Mouse (Mus musculus) forebrain, embryonic 14.5 days (tissue): Measurements from ENCODE around the gene Cacna1i. TPM values are rescaled to one million over a fixed set of nuclear protein-coding genes. Genes with fewer than 3 reads are reported as not detected.

ENCODE experiments used
- ATAC-seq: fragments of 200-750 bp; cut with Nextera tagmentation; 2 replicates; pipeline ENCODE4 v1.8.0; 2017; ENCODE audit warnings: mild to moderate bottlenecking, moderate library complexity
- DNase-seq: peaks from one replicate; pipeline ENCODE4 v3.0.0-alpha.2; 2015; ENCODE audit warnings: low spot score
- H3K27ac ChIP-seq: fragments of 300-500 bp; sonication (generic); 2 replicates; pipeline ENCODE4 v1.5.1; 2014; ENCODE audit warnings: low read depth, mild to moderate bottlenecking, control low read depth, low read length, moderate library complexity
- H3K27me3 ChIP-seq: fragments of 300-500 bp; sonication (generic); replicated peaks from 2 replicates; pipeline ENCODE4 v1.6.1; 2014; ENCODE audit warnings: low read length, control low read depth, mixed read lengths; ENCODE audit not compliant: control insufficient read depth, insufficient read depth
- H3K36me3 ChIP-seq: fragments of 300-500 bp; sonication (generic); 2 replicates; pipeline ENCODE4 v1.6.1; 2014; ENCODE audit warnings: low read length, control low read depth; ENCODE audit not compliant: control insufficient read depth, insufficient read depth
- H3K4me1 ChIP-seq: fragments of 300-500 bp; sonication (generic); 2 replicates; pipeline ENCODE4 v1.6.1; 2014; ENCODE audit warnings: antibody characterized with exemption, low read length, control low read depth; ENCODE audit not compliant: control insufficient read depth, insufficient read depth
- H3K4me2 ChIP-seq: fragments of 300-500 bp; sonication (generic); 2 replicates; pipeline ENCODE4 v1.6.1; 2014; ENCODE audit warnings: mild to moderate bottlenecking, control low read depth, low read length
- H3K4me3 ChIP-seq: fragments of 300-500 bp; sonication (generic); 2 replicates; pipeline ENCODE4 v1.5.1; 2014; ENCODE audit warnings: low read depth, low read length, control low read depth
- H3K9ac ChIP-seq: fragments of 300-500 bp; sonication (generic); 2 replicates; pipeline ENCODE4 v1.6.1; 2014; ENCODE audit warnings: mild to moderate bottlenecking, low read length, control low read depth, moderate library complexity
- H3K9me3 ChIP-seq: fragments of 300-500 bp; sonication (generic); replicated peaks from 2 replicates; pipeline ENCODE4 v1.6.1; 2016; ENCODE audit warnings: low read length, control low read depth, mixed read lengths; ENCODE audit not compliant: control insufficient read depth
- WGBS: fragments of 180-500 bp; shearing (Covaris S2); extraction: QIAGEN DNeasy Blood & Tissue Kit; methylation state at CpG from one replicate; pipeline ENCODE4 v1.1.7; 2014; 5-methylcytosine and 5-hydroxymethylcytosine counted together
- polyA plus RNA-seq: library from polyadenylated mRNA; unstranded; fragments of >200 nt; fragmentation: Nextera tagmentation; extraction: Ambion mirVana; gene quantifications from 2 replicates; pipeline ENCODE4 v1.2.1, GENCODE M21; 2014

The Cacna1i gene
- polyA plus RNA-seq, result 0.46 and 0.51 TPM in 2 replicates

DNA sequence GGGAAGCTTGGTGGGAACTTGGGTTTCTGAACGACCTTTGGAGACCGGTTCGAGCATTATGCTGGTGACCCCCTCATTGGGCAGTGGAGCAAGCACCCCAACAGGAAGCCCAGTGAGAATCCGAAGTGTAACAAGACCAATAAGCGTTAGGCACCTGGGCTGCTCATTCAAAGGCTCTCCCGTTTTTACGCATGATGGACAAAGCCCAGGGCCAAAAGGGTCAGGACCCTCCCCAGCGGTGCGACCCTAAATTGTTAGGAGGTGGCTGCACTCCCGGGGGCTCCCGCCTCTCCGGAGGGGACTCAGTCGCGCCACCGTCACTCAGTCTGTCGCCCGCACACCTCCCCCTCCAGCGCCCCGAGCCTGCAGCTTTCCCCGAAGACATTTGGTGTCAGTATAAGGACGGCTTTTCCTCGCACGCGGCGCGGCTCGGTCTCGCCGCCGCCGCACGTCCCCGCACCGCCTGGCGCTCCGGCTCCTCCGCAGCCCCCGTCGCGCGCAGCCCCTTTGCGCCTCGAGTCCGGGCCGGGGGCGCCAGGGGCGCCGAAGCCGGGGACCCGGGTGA is at the start of gene Cacna1i:
TSS of gene Cacna1i (plus strand) at position 388 of the 565 bp plus-strand sequence.
- H3K4me2 ChIP-seq, result peak within 1 kb of the TSS; percentile 78
- ATAC-seq (peak; percentile 78), DNase-seq (peak; percentile 74)
- H3K4me1 ChIP-seq, result no peaks in the 10 kb centered on the region
- H3K9ac ChIP-seq, result peak within 1 kb of the TSS; percentile 67
- H3K4me3 ChIP-seq, result peak within 1 kb of the TSS; percentile 47
- peaks cover 52% of the 10 kb centered on the region for H3K27me3 ChIP-seq
- H3K36me3 ChIP-seq, result no peaks in the 10 kb centered on the region
- H3K27ac ChIP-seq, result no peak within 1 kb of the TSS
- under 1% methylated on average over 50 of the region's 50 CpGs for WGBS
- H3K9me3 ChIP-seq, result no peaks in the 10 kb centered on the region

DNA sequence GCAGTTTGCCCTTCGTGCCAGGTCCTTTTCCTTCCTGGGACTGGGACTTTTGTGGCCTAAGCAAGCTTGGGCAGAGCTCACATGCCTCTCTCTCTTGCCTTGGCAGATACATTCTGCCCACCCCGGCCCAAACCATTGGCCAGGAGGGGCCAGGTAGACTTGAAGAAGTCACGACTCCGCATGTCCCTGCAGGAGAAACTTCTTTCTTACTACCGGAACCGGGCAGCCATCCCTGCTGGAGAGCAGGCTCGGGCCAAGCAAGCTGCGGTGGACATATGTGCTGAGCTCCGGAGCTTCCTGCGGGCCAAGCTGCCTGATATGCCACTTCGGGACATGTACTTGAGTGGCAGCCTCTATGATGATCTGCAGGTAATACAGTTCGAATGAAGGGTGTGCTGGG is 38.9 kb upstream of the Cacna1i start:
- Histone ChIP-seq H3K27ac (no peak overlapping the region), H3K4me3 (no peak overlapping the region), H3K4me2 (no peak overlapping the region), H3K36me3 (peaks cover 80% of the 10 kb centered on the region), H3K4me1 (no peaks in the 10 kb centered on the region), H3K9ac (no peak overlapping the region), H3K9me3 (no peaks in the 10 kb centered on the region), H3K27me3 (no peaks in the 10 kb centered on the region)
- ATAC-seq, result no peak
- WGBS, result 95% methylated on average over 12 of the region's 12 CpGs
- no peak for DNase-seq

DNA sequence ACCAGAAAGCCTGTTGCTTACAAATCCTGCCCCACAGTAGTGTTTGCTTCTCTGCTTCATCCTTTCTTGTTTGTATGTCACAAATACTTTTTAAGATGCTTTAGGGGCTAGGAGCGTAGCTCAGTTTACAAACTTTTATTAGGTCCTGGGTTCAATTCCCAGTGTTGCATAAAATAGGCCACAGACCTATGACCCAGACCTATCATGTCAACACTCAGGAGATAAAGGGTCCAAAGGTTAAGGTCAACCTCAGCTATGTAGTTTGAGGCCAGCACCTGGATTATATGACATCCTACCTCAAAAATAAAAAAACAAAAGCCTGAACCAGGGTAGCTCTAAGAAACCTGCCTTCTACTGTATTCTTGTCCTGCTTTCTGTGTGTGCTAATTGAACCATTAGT is 38.4 kb upstream of the Cacna1i start:
- H3K27me3 ChIP-seq, result no peaks in the 10 kb centered on the region
- no peak overlapping the region for H3K9ac ChIP-seq
- ATAC-seq, result no peak
- no peak for DNase-seq
- no peaks in the 10 kb centered on the region for H3K4me1 ChIP-seq
- WGBS, result 97% methylated on average over 1 of the region's 1 CpGs
- no peaks in the 10 kb centered on the region for H3K9me3 ChIP-seq
- peaks cover 75% of the 10 kb centered on the region for H3K36me3 ChIP-seq
- H3K4me3 ChIP-seq, result no peak overlapping the region
- H3K4me2 ChIP-seq, result no peak overlapping the region
- no peak overlapping the region for H3K27ac ChIP-seq

DNA sequence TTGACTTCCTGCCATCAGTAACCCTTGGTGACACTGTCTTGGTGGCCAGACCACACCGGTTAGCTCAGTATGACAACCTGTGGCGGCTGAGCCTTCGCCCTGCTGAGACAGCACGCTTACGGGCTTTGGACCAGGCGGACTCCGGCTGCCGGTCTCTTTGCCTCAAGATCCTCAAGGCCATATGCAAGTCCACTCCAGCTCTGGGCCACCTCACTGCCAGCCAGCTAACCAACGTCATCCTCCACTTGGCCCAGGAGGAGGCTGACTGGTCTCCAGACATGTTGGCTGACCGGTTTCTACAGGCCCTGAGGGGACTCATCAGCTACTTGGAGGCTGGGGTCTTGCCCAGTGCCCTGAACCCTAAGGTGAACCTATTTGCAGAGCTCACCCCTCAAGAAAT is 37.4 kb upstream of the Cacna1i start:
- H3K27ac ChIP-seq, result no peak overlapping the region
- H3K36me3 ChIP-seq, result peaks cover 68% of the 10 kb centered on the region
- no peak overlapping the region for H3K4me3 ChIP-seq
- no peaks in the 10 kb centered on the region for H3K9me3 ChIP-seq
- DNase-seq (no peak), ATAC-seq (no peak)
- no peak overlapping the region for H3K4me2 ChIP-seq
- no peak overlapping the region for H3K9ac ChIP-seq
- H3K27me3 ChIP-seq, result no peaks in the 10 kb centered on the region
- peaks cover 7% of the 10 kb centered on the region for H3K4me1 ChIP-seq
- WGBS, result 94% methylated on average over 10 of the region's 10 CpGs

DNA sequence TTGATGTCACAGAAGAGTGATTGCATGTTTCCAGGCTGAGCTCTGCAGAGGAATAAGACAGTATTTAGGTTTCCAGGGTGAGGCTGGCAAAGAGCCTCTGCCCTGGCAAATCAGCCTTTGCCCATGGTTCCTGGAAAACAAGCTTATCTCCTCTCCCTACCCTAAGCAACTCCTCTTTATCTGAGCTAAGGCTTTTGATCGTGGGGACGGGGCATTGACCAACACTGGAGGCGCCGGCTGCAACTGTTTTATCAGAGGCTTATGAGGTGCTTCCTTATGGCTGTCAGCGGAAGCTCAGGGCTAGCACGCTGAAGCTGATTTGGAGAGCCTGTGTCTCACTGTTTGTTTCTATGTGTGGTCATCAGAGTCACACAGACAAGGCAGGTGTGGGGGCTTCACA is 36.5 kb upstream of the Cacna1i start:
- WGBS, result 95% methylated on average over 6 of the region's 6 CpGs

DNA sequence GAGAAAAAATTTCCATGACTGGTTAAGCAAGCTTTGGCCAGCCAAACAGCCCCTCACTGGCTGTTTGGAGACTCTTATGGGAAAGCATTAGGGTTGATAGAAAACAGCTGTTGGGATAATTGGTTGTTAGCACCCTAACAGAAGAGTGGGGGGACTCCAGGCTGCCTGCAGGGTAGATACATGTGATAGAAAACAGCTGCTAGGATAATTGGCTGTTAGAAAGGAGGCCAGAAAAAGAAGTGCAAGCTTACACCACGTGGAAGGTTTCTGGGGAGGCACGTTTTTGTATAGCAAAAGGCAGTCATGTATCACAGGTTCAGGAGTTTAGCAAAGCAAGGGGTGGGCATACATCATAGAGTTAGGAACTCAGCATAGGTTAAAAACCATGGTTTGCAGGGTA is 33.5 kb upstream of the Cacna1i start:
- H3K36me3 ChIP-seq, result peaks cover 59% of the 10 kb centered on the region
- no peak for DNase-seq
- H3K4me2 ChIP-seq, result no peak overlapping the region
- H3K27me3 ChIP-seq, result no peaks in the 10 kb centered on the region
- 27% methylated on average over 2 of the region's 2 CpGs for WGBS
- no peak overlapping the region for H3K27ac ChIP-seq
- no peak for ATAC-seq
- no peak overlapping the region for H3K4me3 ChIP-seq
- H3K4me1 ChIP-seq, result peaks cover 21% of the 10 kb centered on the region
- H3K9ac ChIP-seq, result no peak overlapping the region
- no peaks in the 10 kb centered on the region for H3K9me3 ChIP-seq

More for the DNA sequence above, 36.5 kb upstream of the Cacna1i start:
- DNase-seq (no peak), ATAC-seq (no peak)
- Histone ChIP-seq H3K27ac (no peak overlapping the region), H3K4me2 (no peak overlapping the region), H3K4me3 (no peak overlapping the region), H3K9ac (no peak overlapping the region), H3K9me3 (no peaks in the 10 kb centered on the region), H3K36me3 (peaks cover 63% of the 10 kb centered on the region), H3K27me3 (no peaks in the 10 kb centered on the region), H3K4me1 (peaks cover 7% of the 10 kb centered on the region)

DNA sequence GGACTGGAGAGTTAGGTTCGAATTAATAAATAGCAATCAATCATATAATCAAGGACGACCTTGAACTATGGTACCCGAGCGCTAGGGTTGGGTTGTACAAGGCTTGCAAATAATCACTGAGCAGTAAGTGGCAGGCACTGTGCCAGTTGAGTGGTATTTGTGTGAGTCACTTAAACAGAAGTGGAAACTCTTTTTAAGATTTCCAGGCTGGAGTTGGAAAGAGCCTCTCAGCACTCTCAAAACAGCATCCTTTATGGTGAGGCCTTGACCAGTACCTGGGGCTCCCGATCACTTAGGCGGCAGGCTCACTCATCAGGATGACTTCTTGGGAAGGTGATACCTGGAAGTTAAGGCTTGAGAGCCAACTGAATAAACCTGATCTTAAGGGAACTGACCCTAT is 32.8 kb upstream of the Cacna1i start:
- Histone ChIP-seq H3K9ac (peak overlapping the region; percentile 100), H3K4me3 (peak overlapping the region; percentile 100), H3K36me3 (peaks cover 57% of the 10 kb centered on the region), H3K27me3 (no peaks in the 10 kb centered on the region), H3K4me1 (peaks cover 21% of the 10 kb centered on the region), H3K4me2 (peak overlapping the region; percentile 97), H3K9me3 (no peaks in the 10 kb centered on the region), H3K27ac (peak overlapping the region; percentile 99)
- DNase-seq, result no peak
- no peak for ATAC-seq
- 48% methylated on average over 6 of the region's 6 CpGs for WGBS

DNA sequence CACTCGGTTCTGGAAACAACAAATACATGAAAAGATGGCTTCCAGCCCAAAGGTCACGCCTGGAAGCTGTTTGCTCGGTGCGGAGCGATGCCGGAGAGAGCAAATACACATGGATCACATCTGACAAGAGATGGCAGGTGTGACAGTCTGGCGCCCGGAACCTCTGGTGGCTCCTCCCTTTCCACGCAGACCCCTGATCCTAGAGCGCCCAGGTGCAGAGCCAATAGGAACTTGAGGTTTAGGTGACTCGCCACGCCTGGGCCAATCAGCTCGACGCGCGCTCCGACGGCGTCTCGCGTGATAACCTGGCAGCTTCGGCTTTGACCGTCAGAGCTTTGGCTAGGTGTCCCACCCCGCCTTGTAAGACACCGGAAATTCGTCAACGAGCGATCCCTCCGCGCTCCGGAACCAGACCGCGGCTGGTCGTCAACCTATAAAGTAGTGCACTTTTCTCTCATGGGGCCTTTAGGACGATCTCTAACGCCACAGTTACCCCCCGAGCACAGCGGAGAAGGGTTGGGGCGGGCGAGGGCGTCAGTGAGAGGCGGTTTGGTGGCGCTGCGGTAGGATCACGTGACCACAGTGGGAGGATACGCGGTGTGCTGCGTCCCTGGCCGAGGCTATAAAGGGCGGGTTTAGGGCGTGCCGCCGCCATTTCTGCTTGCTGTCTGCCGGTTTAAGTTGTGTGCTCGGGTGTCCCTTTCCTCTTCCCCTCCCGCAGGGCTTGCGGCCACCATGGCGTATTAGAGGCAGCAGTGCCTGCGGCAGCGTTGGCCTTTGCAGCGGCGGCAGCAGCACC is 32.0 kb upstream of the Cacna1i start, which contains the start of gene Atf4:
TSS of gene Atf4 (plus strand) at position 338 of the 799 bp plus-strand sequence.
- peaks cover 21% of the 10 kb centered on the region for H3K4me1 ChIP-seq
- under 1% methylated on average over 62 of the region's 62 CpGs for WGBS

DNA sequence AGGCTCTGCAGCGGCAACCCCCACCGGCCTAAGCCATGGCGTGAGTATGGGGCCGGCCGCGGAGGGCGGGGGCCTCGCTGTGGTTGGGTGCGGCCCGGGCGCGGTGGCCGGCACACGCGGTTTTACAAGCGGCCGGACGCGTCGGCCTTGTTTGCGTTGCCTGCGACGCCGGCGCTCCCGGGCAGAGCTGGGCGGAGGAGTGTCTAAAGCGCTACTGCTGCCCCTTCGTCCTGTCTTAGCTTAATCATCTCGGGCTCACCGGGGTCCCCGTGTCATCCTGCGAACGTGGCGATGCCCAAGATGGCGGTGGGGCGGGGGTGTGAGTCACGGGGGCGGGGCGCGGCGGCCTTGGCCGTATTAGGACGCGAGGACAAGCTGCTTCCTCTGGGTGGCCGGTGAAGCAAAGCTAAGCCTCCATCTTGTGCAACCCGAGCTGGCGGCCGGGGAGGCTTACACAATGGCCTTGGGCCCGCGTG is 31.4 kb upstream of the Cacna1i start:
- Histone ChIP-seq H3K4me3 (peak overlapping the region; percentile 100), H3K9me3 (no peaks in the 10 kb centered on the region), H3K27me3 (no peaks in the 10 kb centered on the region), H3K36me3 (peaks cover 53% of the 10 kb centered on the region), H3K9ac (peak overlapping the region; percentile 100), H3K4me2 (peak overlapping the region; percentile 97), H3K27ac (peak overlapping the region; percentile 99), H3K4me1 (peaks cover 21% of the 10 kb centered on the region)
- ATAC-seq (peak; percentile 9), DNase-seq (peak; percentile 77)
- WGBS, result 0% methylated on average over 37 of the region's 51 CpGs

More for the DNA sequence above, 32.0 kb upstream of the Cacna1i start, which contains the start of gene Atf4:
- ATAC-seq (peak; percentile 97), DNase-seq (peak; percentile 100)
- Histone ChIP-seq H3K27ac (peak within 1 kb of the TSS; percentile 99), H3K36me3 (peaks cover 57% of the 10 kb centered on the region), H3K27me3 (no peaks in the 10 kb centered on the region), H3K4me3 (peak within 1 kb of the TSS; percentile 100), H3K9me3 (no peaks in the 10 kb centered on the region), H3K4me2 (peak within 1 kb of the TSS; percentile 97), H3K9ac (peak within 1 kb of the TSS; percentile 100)
